Mouse (Mus musculus) midbrain, embryonic 11.5 days (tissue): ENCODE results near the gene Rplp0. TPM values are rescaled to one million over a fixed set of nuclear protein-coding genes. Genes with fewer than 3 reads are reported as not detected.

Experiments
- ATAC-seq: fragments of 200-750 bp; cut with Nextera tagmentation; 2 replicates; pipeline ENCODE4 v1.8.0; 2017; ENCODE audit warnings: moderate TSS enrichment, moderate library complexity; ENCODE audit not compliant: low FRiP score
- DNase-seq: peaks from one replicate; pipeline ENCODE4 v3.0.0; 2015; ENCODE audit warnings: low spot score; ENCODE audit errors: missing footprints
- H3K27ac ChIP-seq: fragments of 300-500 bp; sonication (generic); 2 replicates; pipeline ENCODE4 v1.5.1; 2014; ENCODE audit warnings: low read depth, low read length
- H3K27me3 ChIP-seq: fragments of 300-500 bp; sonication (generic); 2 replicates; pipeline ENCODE4 v1.6.1; 2014; ENCODE audit warnings: mild to moderate bottlenecking, low read length, moderate library complexity, mixed read lengths; ENCODE audit not compliant: control insufficient read depth, insufficient read depth
- H3K36me3 ChIP-seq: fragments of 300-500 bp; sonication (generic); 2 replicates; pipeline ENCODE4 v1.6.1; 2014; ENCODE audit warnings: mild to moderate bottlenecking, low read length, moderate library complexity, mixed read lengths; ENCODE audit not compliant: control insufficient read depth, insufficient read depth
- H3K4me1 ChIP-seq: fragments of 300-500 bp; sonication (generic); 2 replicates; pipeline ENCODE4 v1.6.1; 2014; ENCODE audit warnings: low read length; ENCODE audit not compliant: control insufficient read depth, insufficient read depth
- H3K4me2 ChIP-seq: fragments of 300-500 bp; sonication (generic); 2 replicates; pipeline ENCODE4 v1.6.1; 2014; ENCODE audit warnings: mild to moderate bottlenecking, moderate library complexity
- H3K4me3 ChIP-seq: fragments of 300-500 bp; sonication (generic); 2 replicates; pipeline ENCODE4 v1.5.1; 2014; ENCODE audit warnings: low read depth, low read length
- H3K9ac ChIP-seq: fragments of 300-500 bp; sonication (generic); 2 replicates; pipeline ENCODE4 v1.6.1; 2014; ENCODE audit warnings: low read length
- H3K9me3 ChIP-seq: fragments of 300-500 bp; sonication (generic); 2 replicates; pipeline ENCODE4 v1.6.1; 2016; ENCODE audit warnings: low read length; ENCODE audit not compliant: control insufficient read depth
- WGBS: fragments of 180-500 bp; shearing (Covaris S2); extraction: QIAGEN DNeasy Blood & Tissue Kit; methylation state at CpG from one replicate; pipeline ENCODE4 v1.1.7; 2014; 5-methylcytosine and 5-hydroxymethylcytosine counted together
- polyA plus RNA-seq: library from polyadenylated mRNA; unstranded; fragments of >200 nt; fragmentation: Nextera tagmentation; extraction: Ambion mirVana; gene quantifications from 2 replicates; pipeline ENCODE4 v1.2.1, GENCODE M21; 2014

Gene Rplp0
- polyA plus RNA-seq, 1 experiment from 2014 or later = 1,182 TPM

DNA sequence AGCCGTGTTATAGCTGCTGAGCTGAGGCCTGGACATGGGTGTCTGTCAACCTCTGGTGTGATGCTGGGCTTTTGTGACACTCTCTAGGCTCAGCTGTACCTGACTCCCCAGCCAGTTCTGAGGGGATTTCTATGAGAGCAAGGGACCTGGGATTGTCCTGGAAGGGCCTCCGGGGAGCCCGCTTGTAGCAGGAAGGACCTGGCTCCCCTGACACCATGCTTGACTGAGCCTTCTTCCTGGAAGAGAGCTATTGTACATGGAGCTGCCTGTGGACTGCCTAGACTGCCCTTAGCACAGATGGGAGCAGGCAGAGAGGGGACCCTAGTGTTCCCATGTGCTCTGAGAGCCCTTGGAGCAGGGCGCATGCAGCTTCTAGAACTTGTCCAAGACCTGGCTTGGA lies 33.9 kb upstream of the Rplp0 start:
- Histone ChIP-seq H3K27me3 (no peaks in the 10 kb centered on the region), H3K9me3 (no peaks in the 10 kb centered on the region), H3K4me3 (no peak overlapping the region), H3K27ac (no peak overlapping the region), H3K4me2 (no peak overlapping the region), H3K9ac (no peak overlapping the region), H3K36me3 (no peaks in the 10 kb centered on the region), H3K4me1 (peaks cover 12% of the 10 kb centered on the region; the same call in 1 of the 2 replicates)
- no peak for DNase-seq
- no peak for ATAC-seq
- 94% methylated on average over 4 of the region's 4 CpGs for WGBS

DNA sequence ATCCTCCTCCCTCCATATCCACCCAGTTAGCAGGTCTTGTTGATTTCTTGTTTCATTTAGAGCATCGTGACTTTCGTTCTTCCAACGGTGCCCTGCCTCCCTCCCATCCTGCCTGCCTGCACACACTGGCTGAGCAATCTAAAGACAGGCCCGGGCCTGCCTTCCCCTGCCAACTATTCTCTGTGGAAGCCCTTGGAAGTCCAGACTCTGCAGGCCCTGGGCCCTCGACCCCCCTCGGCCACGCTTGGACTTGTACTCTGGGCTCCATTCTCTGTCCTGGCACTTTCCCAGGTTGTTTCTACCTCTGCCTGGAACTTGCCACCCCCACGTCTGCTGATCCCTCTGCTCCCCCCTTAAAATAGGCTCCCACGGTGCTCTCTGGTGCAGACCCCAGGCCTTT lies 33.3 kb upstream of the Rplp0 start:
- Histone ChIP-seq H3K4me3 (no peak overlapping the region), H3K27ac (no peak overlapping the region), H3K27me3 (no peaks in the 10 kb centered on the region), H3K9ac (no peak overlapping the region), H3K36me3 (no peaks in the 10 kb centered on the region), H3K9me3 (no peaks in the 10 kb centered on the region), H3K4me1 (peaks cover 12% of the 10 kb centered on the region; the same call in 1 of the 2 replicates), H3K4me2 (no peak overlapping the region)
- 84% methylated on average over 9 of the region's 9 CpGs for WGBS
- DNase-seq (no peak), ATAC-seq (no peak)

DNA sequence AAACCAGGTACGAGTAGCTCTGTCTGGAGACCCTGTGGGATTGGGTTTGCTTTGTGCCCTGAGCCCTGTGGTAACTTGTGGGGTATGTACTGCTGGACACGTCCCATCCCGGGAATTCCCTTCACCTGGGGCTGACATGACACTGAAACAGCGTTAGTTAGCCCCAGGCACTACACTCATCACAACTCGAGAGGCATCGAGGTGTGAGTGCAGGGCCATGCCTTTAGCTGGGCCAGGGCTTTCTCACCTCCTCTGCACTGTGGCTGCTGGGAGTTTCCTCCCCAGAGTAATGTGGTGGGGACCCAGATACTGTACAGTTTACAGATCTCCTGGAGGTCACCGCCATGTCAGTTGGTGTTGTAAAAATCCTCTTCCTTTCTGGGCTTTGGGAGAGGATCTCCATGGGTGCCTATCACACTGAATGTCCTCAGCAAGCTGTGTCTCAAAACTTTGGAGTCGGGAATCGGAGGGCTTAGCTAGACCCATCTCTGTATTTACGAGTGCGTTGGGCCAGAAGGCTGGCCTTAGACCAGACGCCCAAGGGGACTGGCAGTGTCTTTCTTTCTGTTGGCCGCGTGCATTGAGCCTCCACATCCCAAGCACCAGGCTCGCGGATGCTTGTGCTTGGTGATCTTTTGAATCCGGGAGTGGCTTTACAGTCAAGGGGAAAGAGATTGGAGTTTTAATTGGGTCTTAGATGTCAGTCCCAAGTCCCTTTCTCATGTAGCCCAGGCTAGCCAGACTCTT lies 32.6 kb upstream of the Rplp0 start:
- H3K36me3 ChIP-seq = no peaks in the 10 kb centered on the region
- H3K27me3 ChIP-seq = no peaks in the 10 kb centered on the region
- H3K9ac ChIP-seq = no peak overlapping the region
- no peak overlapping the region for H3K4me3 ChIP-seq
- no peaks in the 10 kb centered on the region for H3K9me3 ChIP-seq
- ATAC-seq (no peak), DNase-seq (no peak)
- peaks cover 12% of the 10 kb centered on the region; the same call in 1 of the 2 replicates for H3K4me1 ChIP-seq
- 86% methylated on average over 17 of the region's 17 CpGs for WGBS
- no peak overlapping the region for H3K27ac ChIP-seq
- H3K4me2 ChIP-seq = no peak overlapping the region

DNA sequence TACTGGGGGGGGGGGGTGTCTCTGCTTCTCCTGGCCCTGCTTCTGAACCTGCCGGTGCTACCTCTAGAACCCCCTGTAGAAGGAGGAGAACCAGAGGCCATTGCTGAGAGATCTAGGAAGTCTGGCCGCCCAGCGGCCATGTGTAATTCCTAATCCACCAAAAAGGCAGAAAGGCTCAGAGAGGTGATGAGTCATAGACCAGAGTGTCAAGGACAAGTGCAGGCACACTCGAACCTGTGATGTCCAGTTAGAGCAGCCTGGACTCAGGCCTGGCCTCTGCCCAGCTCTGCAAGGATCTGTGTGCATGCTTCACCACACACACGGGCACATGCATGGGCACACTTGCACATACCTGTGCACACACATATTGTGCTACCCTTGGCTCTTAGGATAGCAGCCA lies 31.1 kb upstream of the Rplp0 start:
- H3K27ac ChIP-seq = no peak overlapping the region
- no peak overlapping the region for H3K4me2 ChIP-seq
- no peak overlapping the region for H3K9ac ChIP-seq
- H3K27me3 ChIP-seq = no peaks in the 10 kb centered on the region
- H3K4me1 ChIP-seq = peaks cover 12% of the 10 kb centered on the region; the same call in 1 of the 2 replicates
- 93% methylated on average over 5 of the region's 5 CpGs for whole genome bisulfite sequencing
- H3K4me3 ChIP-seq = no peak overlapping the region
- DNase-seq (no peak), ATAC-seq (no peak)
- no peaks in the 10 kb centered on the region for H3K9me3 ChIP-seq
- no peaks in the 10 kb centered on the region for H3K36me3 ChIP-seq

- H3K27ac ChIP-seq = no peak overlapping the region
- no peaks in the 10 kb centered on the region for H3K27me3 ChIP-seq
- no peaks in the 10 kb centered on the region for H3K9me3 ChIP-seq
- H3K4me1 ChIP-seq = peaks cover 6% of the 10 kb centered on the region
- H3K9ac ChIP-seq = no peak overlapping the region
- H3K4me3 ChIP-seq = no peak overlapping the region
- no peaks in the 10 kb centered on the region for H3K36me3 ChIP-seq
- WGBS = 77% methylated on average over 8 of the region's 8 CpGs
- ATAC-seq = no peak
- no peak for DNase-seq
- no peak overlapping the region for H3K4me2 ChIP-seq
Measured at GRCm38 (mm10) chr5:115529364-115529741, 29.9 kb upstream of the Rplp0 start.

- no peak overlapping the region for H3K4me3 ChIP-seq
- H3K4me2 ChIP-seq = no peak overlapping the region
- H3K27me3 ChIP-seq = no peaks in the 10 kb centered on the region
- H3K27ac ChIP-seq = no peak overlapping the region; the same call in 1 of the 2 replicates
- ATAC-seq (no peak), DNase-seq (no peak)
- no peak overlapping the region for H3K9ac ChIP-seq
- H3K36me3 ChIP-seq = no peaks in the 10 kb centered on the region
- peaks cover 4% of the 10 kb centered on the region for H3K4me1 ChIP-seq
- no peaks in the 10 kb centered on the region for H3K9me3 ChIP-seq
- WGBS = 71% methylated on average over 7 of the region's 7 CpGs
Measured at GRCm38 (mm10) chr5:115529742-115530446, 29.4 kb upstream of the Rplp0 start.

- H3K4me2 ChIP-seq = no peak overlapping the region
- no peak overlapping the region for H3K27ac ChIP-seq
- H3K4me1 ChIP-seq = peaks cover 4% of the 10 kb centered on the region
- H3K36me3 ChIP-seq = no peaks in the 10 kb centered on the region
- DNase-seq (no peak), ATAC-seq (no peak)
- WGBS = 79% methylated on average over 8 of the region's 8 CpGs
- no peak overlapping the region for H3K4me3 ChIP-seq
- no peaks in the 10 kb centered on the region for H3K27me3 ChIP-seq
- no peaks in the 10 kb centered on the region for H3K9me3 ChIP-seq
- H3K9ac ChIP-seq = no peak overlapping the region
Measured at GRCm38 (mm10) chr5:115530447-115530809, 28.8 kb upstream of the Rplp0 start.

GRCm38 (mm10) chr5:115531671-115532270 lies 27.5 kb upstream of the Rplp0 start:
- Histone ChIP-seq H3K4me2 (no peak overlapping the region), H3K27me3 (no peaks in the 10 kb centered on the region), H3K36me3 (no peaks in the 10 kb centered on the region), H3K9me3 (no peaks in the 10 kb centered on the region), H3K27ac (no peak overlapping the region), H3K4me3 (no peak overlapping the region), H3K4me1 (peaks cover 4% of the 10 kb centered on the region), H3K9ac (no peak overlapping the region)
- ATAC-seq (no peak), DNase-seq (no peak)
- WGBS = 70% methylated on average over 18 of the region's 18 CpGs

- Histone ChIP-seq H3K4me3 (no peak overlapping the region), H3K36me3 (no peaks in the 10 kb centered on the region), H3K9me3 (no peaks in the 10 kb centered on the region), H3K4me2 (no peak overlapping the region), H3K9ac (no peak overlapping the region), H3K27ac (no peak overlapping the region), H3K27me3 (no peaks in the 10 kb centered on the region), H3K4me1 (peaks cover 7% of the 10 kb centered on the region)
- WGBS = 21% methylated on average over 16 of the region's 16 CpGs
- no peak for ATAC-seq
- DNase-seq = no peak
Measured at GRCm38 (mm10) chr5:115534290-115534731, 25.0 kb upstream of the Rplp0 start.
